Mouse (Mus musculus): ENCODE data around the gene Sgo2b. TPM values are rescaled to one million over a fixed set of nuclear protein-coding genes. Genes with fewer than 3 reads are reported as not detected.
"Not testable (repeated sequence)": the region's sequence is repeated elsewhere in the genome, so short reads cannot be mapped to it uniquely, and the experiment has no call there.

Gene Sgo2b
- 0.02 TPM in 1 of 2 replicates, not detected in the other for polyA plus RNA-seq (2012; rRNA removed)

DNA sequence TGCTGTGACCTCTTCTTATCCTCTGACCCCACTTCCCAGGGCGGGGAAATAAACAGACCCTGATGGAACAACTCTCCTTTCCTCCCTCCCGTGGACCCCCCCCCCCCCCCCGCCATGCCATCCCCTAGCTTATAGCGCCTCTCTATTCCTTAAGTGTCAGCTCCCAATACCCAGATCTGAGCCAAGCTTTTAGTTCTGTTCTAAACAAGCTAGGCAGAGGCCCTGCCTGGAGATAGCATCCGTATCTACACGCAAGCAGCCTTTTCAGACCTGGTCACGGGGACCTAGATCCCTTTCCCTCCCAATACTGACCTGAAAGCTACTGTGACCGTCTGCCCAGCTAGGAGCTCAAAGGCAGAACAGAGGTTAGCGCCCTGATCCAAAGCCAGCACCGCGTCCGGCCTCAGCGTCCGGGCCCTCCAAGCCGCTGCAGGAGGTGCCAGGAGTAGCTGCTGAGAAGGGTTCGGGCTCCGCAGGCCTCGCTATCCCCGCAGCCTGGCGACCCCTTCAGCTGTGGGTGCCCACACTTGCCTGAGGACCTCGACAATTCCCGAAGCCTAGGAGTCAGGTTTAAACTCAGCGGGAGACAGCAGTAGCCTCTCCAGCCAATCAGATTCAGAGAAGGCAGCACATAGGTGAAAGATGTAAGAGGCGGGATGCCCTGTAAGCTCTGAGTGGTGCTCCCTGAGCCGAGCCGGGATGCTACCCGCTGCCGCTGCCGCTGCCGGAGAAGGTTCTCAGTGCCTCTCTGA is at the start of gene Sgo2b:
Gene Sgo2b (minus strand): TSS at position 623 of the 752 bp plus-strand sequence.
- DNase-seq (ENCODE audit: extremely low spot score in 1 of 2, low spot score in 1 of 2) = peak in 1 of 2 experiments; percentile 13

GRCm38 (mm10) chr8:63970612-63971391 is 18.8 kb upstream of the Sgo2b start:
- DNase-seq (ENCODE audit: extremely low spot score in 1 of 2, low spot score in 1 of 2) = not testable (repeated sequence)

- DNase-seq (ENCODE audit: extremely low spot score in 1 of 2, low spot score in 1 of 2) = no peak
Observed at GRCm38 (mm10) chr8:63961032-63961785, 9.2 kb upstream of the Sgo2b start.

GRCm38 (mm10) chr8:63953802-63954201 is 1.8 kb upstream of the Sgo2b start:
- not testable (repeated sequence) for DNase-seq (ENCODE audit: extremely low spot score in 1 of 2, low spot score in 1 of 2)

- no peak for DNase-seq (ENCODE audit: extremely low spot score in 1 of 2, low spot score in 1 of 2)
Observed at GRCm38 (mm10) chr8:63933171-63933570, 18.9 kb downstream of the Sgo2b start.

- no peak for DNase-seq (ENCODE audit: extremely low spot score in 1 of 2, low spot score in 1 of 2)
Observed at GRCm38 (mm10) chr8:63929301-63930097, 22.5 kb downstream of the Sgo2b start.

- no peak for DNase-seq (ENCODE audit: extremely low spot score in 1 of 2, low spot score in 1 of 2)
Observed at GRCm38 (mm10) chr8:63921257-63921960, 30.6 kb downstream of the Sgo2b start.

DNA sequence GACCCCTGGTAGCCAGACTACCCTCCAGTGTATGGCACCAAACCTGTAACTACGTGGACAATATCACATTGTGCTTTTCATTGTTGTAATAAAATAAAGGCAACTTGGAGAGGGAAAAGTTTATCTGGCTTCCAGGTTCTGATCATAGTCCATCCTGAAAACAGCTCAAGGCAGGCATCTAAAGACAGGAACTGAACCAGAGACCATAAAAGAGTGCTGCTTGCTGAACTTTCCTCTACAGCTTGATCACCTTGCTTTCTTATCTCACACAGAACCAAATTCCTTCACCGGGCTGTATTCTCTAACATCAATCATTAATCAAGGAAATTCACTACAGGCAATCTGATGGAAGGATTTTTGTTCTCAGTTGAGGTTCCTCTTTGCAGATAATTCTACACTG is 57.0 kb downstream of the Sgo2b start:
- DNase-seq (ENCODE audit: extremely low spot score in 1 of 2, low spot score in 1 of 2) = no peak

DNA sequence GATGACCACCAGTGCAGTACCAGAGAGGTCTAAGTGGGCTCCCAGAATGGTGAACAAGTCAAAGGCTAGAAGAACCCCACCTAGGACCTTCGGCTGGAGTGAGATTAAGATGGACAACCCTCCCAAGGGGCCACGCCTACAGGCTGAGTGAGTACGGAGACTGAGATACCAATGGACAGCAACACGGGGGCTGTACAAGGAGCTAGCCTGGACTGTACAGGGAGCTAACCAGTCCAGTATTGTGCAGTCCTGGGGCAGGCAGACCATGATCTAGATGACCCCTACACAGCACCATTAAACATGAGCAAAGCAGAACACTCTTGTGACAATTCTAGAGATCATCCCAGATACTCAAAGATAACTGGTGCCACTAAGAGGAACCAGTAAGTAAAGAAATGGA is 73.7 kb downstream of the Sgo2b start:
- no peak for DNase-seq (ENCODE audit: extremely low spot score in 1 of 2, low spot score in 1 of 2)

DNA sequence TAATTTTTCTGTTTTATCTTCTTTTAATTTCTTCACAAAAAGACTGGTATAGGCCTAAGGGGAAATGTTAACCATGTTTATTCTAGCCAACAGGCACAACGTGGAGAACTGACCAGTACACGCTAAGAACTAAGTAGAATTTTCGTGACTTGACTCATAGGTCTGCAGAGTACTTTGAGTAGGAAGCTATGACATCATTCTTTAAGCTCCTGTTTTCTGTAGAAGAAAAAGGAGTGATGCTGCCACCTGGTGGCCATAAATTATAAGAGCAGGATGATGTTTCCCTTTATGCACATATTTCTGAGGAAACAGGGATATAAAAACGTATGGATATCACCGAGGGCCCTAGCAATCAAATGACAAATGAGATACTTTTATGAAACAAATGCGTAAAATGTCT is 74.7 kb downstream of the Sgo2b start:
- peak; percentile 74 to 96 for DNase-seq (ENCODE audit: extremely low spot score in 1 of 2, low spot score in 1 of 2)

GRCm38 (mm10) chr8:63876949-63877348 is 75.1 kb downstream of the Sgo2b start:
- DNase-seq (ENCODE audit: extremely low spot score in 1 of 2, low spot score in 1 of 2) = no peak

Data from frontal cortex, adult 2 months (tissue).